Mouse (Mus musculus): ENCODE results near the gene Clcf1. TPM values are rescaled to one million over a fixed set of nuclear protein-coding genes. Genes with fewer than 3 reads are reported as not detected.
A peak's percentile ranks its signal among the peaks of the same experiment; 100 is the strongest.

The Clcf1 gene
- polyA plus RNA-seq, 1 experiment from 2014 or later: 1.1 TPM

GRCm38 (mm10) chr19:4227894-4228678 is 14.0 kb downstream of the Clcf1 start:
- Histone ChIP-seq H3K27me3 (ENCODE audit: poor library complexity, severe bottlenecking) (peaks cover 27% of the 10 kb centered on the region), H3K4me3 (no peak overlapping the region), H3K27ac (peak overlapping the region; percentile 36; the same call in 1 of the 2 replicates), H3K9me3 (no peaks in the 10 kb centered on the region), H3K4me1 (peaks cover 20% of the 10 kb centered on the region), H3K36me3 (replicated peaks) (no peaks in the 10 kb centered on the region)
- WGBS: 30% methylated on average over 8 of the region's 8 CpGs
- peak; percentile 79 for DNase-seq (ENCODE audit: extremely low spot score, low spot score)

GRCm38 (mm10) chr19:4228891-4229290 is 14.9 kb downstream of the Clcf1 start:
- 78% methylated on average over 4 of the region's 4 CpGs for WGBS

DNA sequence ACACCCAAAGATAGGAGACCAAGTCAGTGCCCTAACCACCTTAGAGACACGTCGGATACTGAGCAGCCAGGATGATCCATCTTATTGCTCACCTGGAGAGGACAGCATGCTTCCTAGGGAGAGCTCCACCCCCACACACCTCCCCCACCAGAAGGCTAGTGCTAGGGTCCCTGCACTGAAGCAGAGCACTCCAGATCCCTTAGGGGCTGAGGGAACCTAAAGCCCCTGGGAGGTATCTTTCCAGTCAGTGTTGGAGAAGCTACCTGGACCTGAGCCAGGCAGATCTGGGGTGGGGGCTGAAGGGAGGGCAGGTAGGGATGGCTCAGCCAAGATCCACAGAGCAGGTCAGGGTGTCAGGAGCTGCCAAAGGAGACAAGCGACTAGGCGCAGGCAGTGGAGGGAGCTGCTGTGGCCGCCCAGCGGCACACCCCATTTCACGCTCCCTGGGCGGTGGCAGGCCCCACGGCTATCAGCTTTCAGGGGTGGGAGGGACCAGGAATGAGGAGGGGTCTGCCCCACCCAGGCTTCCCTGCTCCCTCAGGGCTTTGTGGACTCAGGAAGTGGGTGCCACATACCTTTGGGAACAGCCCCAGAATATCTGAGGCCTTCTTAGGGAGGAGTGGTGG is 15.5 kb downstream of the Clcf1 start:
- 38% methylated on average over 9 of the region's 9 CpGs for WGBS
- Histone ChIP-seq H3K36me3 (replicated peaks) (no peaks in the 10 kb centered on the region), H3K4me3 (no peak overlapping the region), H3K9me3 (no peaks in the 10 kb centered on the region), H3K27me3 (ENCODE audit: poor library complexity, severe bottlenecking) (peaks cover 29% of the 10 kb centered on the region), H3K27ac (peak overlapping the region; percentile 20; the same call in 1 of the 2 replicates), H3K4me1 (peaks cover 20% of the 10 kb centered on the region)
- DNase-seq (ENCODE audit: extremely low spot score, low spot score): no peak

More at GRCm38 (mm10) chr19:4228891-4229290, 14.9 kb downstream of the Clcf1 start:
- peaks cover 20% of the 10 kb centered on the region for H3K4me1 ChIP-seq
- DNase-seq (ENCODE audit: extremely low spot score, low spot score): no peak
- H3K4me3 ChIP-seq: no peak overlapping the region
- H3K27me3 ChIP-seq (ENCODE audit: poor library complexity, severe bottlenecking): peaks cover 27% of the 10 kb centered on the region
- no peaks in the 10 kb centered on the region for H3K36me3 ChIP-seq (replicated peaks)
- H3K9me3 ChIP-seq: no peaks in the 10 kb centered on the region
- H3K27ac ChIP-seq: no peak overlapping the region

- WGBS: 73% methylated on average over 8 of the region's 8 CpGs
- Histone ChIP-seq H3K9me3 (no peaks in the 10 kb centered on the region), H3K4me1 (peaks cover 20% of the 10 kb centered on the region), H3K36me3 (replicated peaks) (no peaks in the 10 kb centered on the region), H3K4me3 (no peak overlapping the region), H3K27me3 (ENCODE audit: poor library complexity, severe bottlenecking) (peaks cover 32% of the 10 kb centered on the region), H3K27ac (no peak overlapping the region)
- DNase-seq (ENCODE audit: extremely low spot score, low spot score): no peak
Measured at GRCm38 (mm10) chr19:4230415-4230814, 16.4 kb downstream of the Clcf1 start.

DNA sequence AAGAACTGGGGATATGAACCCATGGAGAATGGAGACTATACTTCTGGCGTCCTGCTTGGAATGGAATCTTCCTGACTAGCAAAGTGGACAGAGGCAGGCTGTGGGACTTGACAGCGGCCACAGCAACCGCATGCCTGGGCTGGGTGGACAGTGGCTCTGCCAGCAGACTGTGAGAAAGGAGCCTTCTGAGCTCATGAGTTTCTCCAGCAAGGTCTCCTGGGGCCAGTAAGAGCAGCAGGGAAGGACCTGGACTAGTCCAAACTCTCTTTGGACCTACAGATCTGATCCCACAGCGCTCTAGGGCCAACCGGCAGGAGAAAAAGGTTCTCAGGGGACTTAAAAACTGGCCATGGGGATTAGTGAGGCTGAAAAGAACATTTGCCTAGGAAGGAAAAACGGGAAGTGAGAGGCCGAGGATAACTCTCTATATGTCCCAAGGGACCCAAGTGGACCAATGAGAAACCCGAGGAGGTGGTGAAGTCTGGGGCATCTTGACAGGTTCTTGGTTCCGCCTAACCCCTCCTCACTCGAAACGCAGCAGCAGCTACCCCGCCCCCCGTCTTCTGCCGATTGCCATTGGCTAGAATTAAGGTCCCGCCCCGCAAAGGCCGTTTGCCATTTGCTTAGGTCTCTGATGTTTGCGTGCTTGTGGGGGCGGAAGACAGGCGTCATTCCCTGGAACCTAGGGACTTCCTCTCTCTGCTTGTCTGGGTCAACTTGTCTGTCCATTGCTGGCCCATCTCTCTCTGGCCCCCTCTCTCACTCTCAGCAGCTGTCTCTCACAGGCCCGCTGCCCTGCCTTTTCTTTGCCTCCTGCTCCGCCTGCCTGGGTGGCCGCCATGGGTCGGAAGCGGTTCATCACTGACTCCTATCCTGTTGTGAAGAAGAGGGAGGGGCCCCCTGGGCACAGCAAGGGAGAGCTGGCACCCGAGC is 17.5 kb downstream of the Clcf1 start, which contains the start of gene Pold4:
Pold4 (plus strand) TSS at position 647 of the 933 bp plus-strand sequence.
- Histone ChIP-seq H3K27ac (peak within 1 kb of the TSS; percentile 85), H3K4me3 (peak within 1 kb of the TSS; percentile 71), H3K36me3 (replicated peaks) (no peaks in the 10 kb centered on the region), H3K4me1 (peaks cover 25% of the 10 kb centered on the region), H3K9me3 (no peaks in the 10 kb centered on the region), H3K27me3 (ENCODE audit: poor library complexity, severe bottlenecking) (peaks cover 32% of the 10 kb centered on the region)
- WGBS: 13% methylated on average over 26 of the region's 26 CpGs
- peak; percentile 90 for DNase-seq (ENCODE audit: extremely low spot score, low spot score)

- Histone ChIP-seq H3K27ac (peak overlapping the region; percentile 85), H3K9me3 (no peaks in the 10 kb centered on the region), H3K4me3 (peak overlapping the region; percentile 71), H3K4me1 (peaks cover 25% of the 10 kb centered on the region), H3K27me3 (ENCODE audit: poor library complexity, severe bottlenecking) (peaks cover 32% of the 10 kb centered on the region), H3K36me3 (replicated peaks) (no peaks in the 10 kb centered on the region)
- no peak for DNase-seq (ENCODE audit: extremely low spot score, low spot score)
- 79% methylated on average over 2 of the region's 2 CpGs for WGBS
Measured at GRCm38 (mm10) chr19:4232186-4232572, 18.1 kb downstream of the Clcf1 start.

DNA sequence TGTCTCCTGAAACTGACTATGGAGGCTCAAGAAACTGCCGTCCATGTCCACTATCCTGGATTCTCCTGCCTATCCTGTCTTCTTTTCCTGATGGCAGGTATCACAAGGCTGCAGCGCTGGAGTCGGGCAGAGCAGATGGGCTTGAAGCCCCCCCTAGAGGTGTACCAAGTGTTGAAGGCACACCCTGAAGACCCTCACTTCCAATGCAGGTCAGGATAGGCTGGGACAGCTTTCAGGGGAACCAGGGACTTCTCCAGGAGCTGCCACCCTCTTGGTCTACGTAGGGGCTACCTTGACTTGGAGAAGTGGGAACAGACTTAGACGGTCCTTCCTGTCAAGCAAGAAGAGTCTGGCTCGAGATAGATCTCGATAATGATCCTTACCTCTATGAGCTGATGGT is 18.6 kb downstream of the Clcf1 start:
- 82% methylated on average over 7 of the region's 7 CpGs for WGBS

GRCm38 (mm10) chr19:4234548-4234947 is 20.5 kb downstream of the Clcf1 start:
- Histone ChIP-seq H3K9me3 (no peaks in the 10 kb centered on the region), H3K4me1 (peaks cover 19% of the 10 kb centered on the region), H3K4me3 (no peak overlapping the region), H3K36me3 (replicated peaks) (no peaks in the 10 kb centered on the region), H3K27ac (no peak overlapping the region), H3K27me3 (ENCODE audit: poor library complexity, severe bottlenecking) (peaks cover 15% of the 10 kb centered on the region)
- WGBS: 81% methylated on average over 4 of the region's 4 CpGs
- no peak for DNase-seq (ENCODE audit: extremely low spot score, low spot score)

More for the DNA sequence above, 18.6 kb downstream of the Clcf1 start:
- H3K27ac ChIP-seq: no peak overlapping the region
- no peak for DNase-seq (ENCODE audit: extremely low spot score, low spot score)
- peaks cover 32% of the 10 kb centered on the region for H3K27me3 ChIP-seq (ENCODE audit: poor library complexity, severe bottlenecking)
- H3K4me3 ChIP-seq: peak overlapping the region; percentile 71
- H3K36me3 ChIP-seq (replicated peaks): no peaks in the 10 kb centered on the region
- H3K4me1 ChIP-seq: peaks cover 25% of the 10 kb centered on the region
- H3K9me3 ChIP-seq: no peaks in the 10 kb centered on the region

DNA sequence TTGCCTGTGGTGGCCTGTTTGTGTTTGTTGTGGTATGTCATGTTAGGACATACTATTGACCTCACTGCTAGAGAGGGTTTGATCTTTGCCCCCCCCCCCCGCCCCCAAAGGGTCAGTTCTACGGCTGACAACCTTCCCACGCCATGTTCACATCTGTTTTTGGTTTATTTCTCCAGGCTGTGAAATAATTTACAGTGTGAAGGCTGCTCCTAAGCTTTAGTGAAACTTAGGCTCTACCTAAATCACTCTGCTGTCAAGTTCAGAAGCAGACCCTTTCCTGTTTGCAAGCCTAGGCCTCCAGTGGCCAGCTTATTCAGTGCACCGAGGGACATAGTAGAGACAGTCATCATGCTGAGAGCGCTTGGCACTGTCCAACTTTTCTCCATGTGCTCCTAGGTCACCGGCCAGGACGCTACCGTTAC is 26.2 kb downstream of the Clcf1 start:
- peaks cover 9% of the 10 kb centered on the region; the same call in 1 of the 2 replicates for H3K4me1 ChIP-seq
- H3K27me3 ChIP-seq (ENCODE audit: poor library complexity, severe bottlenecking): no peaks in the 10 kb centered on the region
- no peaks in the 10 kb centered on the region for H3K36me3 ChIP-seq (replicated peaks)
- H3K9me3 ChIP-seq: no peaks in the 10 kb centered on the region
- 75% methylated on average over 8 of the region's 8 CpGs for WGBS
- DNase-seq (ENCODE audit: extremely low spot score, low spot score): no peak
- no peak overlapping the region for H3K4me3 ChIP-seq
- H3K27ac ChIP-seq: no peak overlapping the region

- Histone ChIP-seq H3K4me3 (no peak overlapping the region), H3K9me3 (no peaks in the 10 kb centered on the region), H3K36me3 (replicated peaks) (no peaks in the 10 kb centered on the region), H3K27me3 (ENCODE audit: poor library complexity, severe bottlenecking) (no peaks in the 10 kb centered on the region), H3K4me1 (peaks cover 4% of the 10 kb centered on the region; the same call in 1 of the 2 replicates), H3K27ac (no peak overlapping the region)
- 66% methylated on average over 3 of the region's 3 CpGs for WGBS
- DNase-seq (ENCODE audit: extremely low spot score, low spot score): no peak
Measured at GRCm38 (mm10) chr19:4242416-4242815, 28.4 kb downstream of the Clcf1 start.

- 89% methylated on average over 6 of the region's 6 CpGs for WGBS
- no peaks in the 10 kb centered on the region for H3K36me3 ChIP-seq (replicated peaks)
- no peak for DNase-seq (ENCODE audit: extremely low spot score, low spot score)
- no peak overlapping the region for H3K27ac ChIP-seq
- H3K4me1 ChIP-seq: peaks cover 4% of the 10 kb centered on the region; the same call in 1 of the 2 replicates
- H3K27me3 ChIP-seq (ENCODE audit: poor library complexity, severe bottlenecking): no peaks in the 10 kb centered on the region
- no peak overlapping the region for H3K4me3 ChIP-seq
- no peaks in the 10 kb centered on the region for H3K9me3 ChIP-seq
Measured at GRCm38 (mm10) chr19:4244775-4245174, 30.7 kb downstream of the Clcf1 start.

- Histone ChIP-seq H3K27ac (no peak overlapping the region), H3K36me3 (replicated peaks) (no peaks in the 10 kb centered on the region), H3K4me3 (no peak overlapping the region), H3K27me3 (ENCODE audit: poor library complexity, severe bottlenecking) (no peaks in the 10 kb centered on the region), H3K9me3 (no peaks in the 10 kb centered on the region), H3K4me1 (no peaks in the 10 kb centered on the region)
- DNase-seq (ENCODE audit: extremely low spot score, low spot score): no peak
- WGBS: 61% methylated on average over 1 of the region's 1 CpGs
Measured at GRCm38 (mm10) chr19:4247010-4247409, 33.0 kb downstream of the Clcf1 start.

All from forebrain, embryonic 10.5 days (tissue).